Mouse (Mus musculus): ENCODE results near the gene Tmem120a.

Gene Tmem120a

DNA sequence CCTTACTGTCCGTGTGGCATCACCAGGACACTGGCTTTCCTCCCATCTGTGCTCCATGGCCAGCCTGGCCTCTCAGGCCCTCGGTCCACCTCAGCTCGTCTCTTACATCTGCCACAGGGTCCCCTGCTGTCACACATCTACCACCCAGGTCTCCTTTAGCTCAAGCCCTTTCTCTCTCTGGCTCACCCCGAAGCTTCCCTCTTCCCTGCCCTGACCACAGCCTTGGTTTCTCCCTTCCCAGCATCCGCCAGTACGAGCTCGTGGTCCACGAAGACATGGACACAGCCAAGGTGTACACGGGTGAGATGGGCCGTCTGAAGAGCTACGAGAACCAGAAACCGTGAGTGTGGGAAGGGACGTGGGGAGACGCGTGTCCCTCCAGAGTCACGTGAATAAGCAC, 12.9 kb downstream of the Tmem120a start:
- no peak for DNase-seq

GRCm38 (mm10) chr5:135730916-135731315, 13.3 kb downstream of the Tmem120a start:
- DNase-seq: no peak

DNA sequence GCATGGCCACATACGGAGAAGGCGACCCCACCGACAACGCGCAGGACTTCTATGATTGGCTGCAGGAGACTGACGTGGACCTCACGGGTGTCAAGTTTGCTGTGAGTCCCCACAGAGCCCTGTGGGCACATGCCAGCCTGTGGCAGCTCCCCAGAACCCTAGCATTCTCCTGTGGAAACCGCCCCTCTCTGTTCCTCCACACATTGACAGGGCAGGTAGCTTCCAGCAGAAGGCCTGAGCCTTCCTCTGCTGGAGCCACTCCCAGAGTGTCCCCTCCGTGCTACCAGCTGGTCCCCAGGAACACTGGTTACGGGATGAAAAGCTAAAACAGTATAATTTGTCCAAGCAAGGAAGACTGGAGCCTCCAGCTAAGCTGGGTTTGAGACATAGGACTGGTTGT, 14.0 kb downstream of the Tmem120a start:
- no peak for DNase-seq

- DNase-seq: no peak
Observed at GRCm38 (mm10) chr5:135729351-135729750, 14.9 kb downstream of the Tmem120a start.

DNA sequence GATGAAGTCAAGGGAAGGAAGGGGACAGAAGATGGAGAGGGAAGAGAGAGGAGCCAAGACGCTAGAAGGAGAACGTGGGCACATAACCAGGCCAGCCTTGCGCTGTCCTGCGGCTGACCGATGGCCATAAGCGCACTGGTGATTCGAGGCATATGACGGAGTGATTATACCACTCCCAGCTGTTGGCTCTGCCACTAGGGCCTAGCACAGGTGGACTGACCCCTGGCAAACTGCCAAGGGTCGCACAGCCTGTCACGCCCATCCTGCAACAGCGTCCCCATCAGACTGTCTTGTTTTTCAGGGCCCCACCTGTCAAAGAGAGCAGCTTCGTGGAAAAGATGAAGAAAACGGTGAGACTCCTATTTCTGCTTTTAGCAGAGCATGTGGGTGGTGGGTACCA, 15.9 kb downstream of the Tmem120a start:
- no peak for DNase-seq

DNA sequence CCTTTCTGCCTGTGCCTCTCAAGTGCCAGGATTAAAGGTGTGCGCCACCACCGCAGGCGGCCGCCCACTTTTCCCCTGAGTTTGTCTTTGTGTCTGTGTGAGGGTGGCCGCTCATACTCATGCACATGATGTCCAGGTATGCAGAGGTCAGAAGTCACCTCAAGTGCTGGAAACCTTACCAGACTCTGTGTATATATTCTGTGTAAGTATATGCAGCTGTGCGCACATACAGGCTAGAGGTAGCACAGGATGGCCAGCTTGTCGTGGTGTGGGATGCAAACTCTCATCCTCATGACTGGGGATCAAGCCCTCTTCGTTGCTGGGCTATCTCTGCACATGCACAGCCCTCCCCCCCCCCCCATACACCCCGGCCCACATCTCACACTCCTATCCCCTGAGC, 16.4 kb downstream of the Tmem120a start:
- DNase-seq: no peak

DNA sequence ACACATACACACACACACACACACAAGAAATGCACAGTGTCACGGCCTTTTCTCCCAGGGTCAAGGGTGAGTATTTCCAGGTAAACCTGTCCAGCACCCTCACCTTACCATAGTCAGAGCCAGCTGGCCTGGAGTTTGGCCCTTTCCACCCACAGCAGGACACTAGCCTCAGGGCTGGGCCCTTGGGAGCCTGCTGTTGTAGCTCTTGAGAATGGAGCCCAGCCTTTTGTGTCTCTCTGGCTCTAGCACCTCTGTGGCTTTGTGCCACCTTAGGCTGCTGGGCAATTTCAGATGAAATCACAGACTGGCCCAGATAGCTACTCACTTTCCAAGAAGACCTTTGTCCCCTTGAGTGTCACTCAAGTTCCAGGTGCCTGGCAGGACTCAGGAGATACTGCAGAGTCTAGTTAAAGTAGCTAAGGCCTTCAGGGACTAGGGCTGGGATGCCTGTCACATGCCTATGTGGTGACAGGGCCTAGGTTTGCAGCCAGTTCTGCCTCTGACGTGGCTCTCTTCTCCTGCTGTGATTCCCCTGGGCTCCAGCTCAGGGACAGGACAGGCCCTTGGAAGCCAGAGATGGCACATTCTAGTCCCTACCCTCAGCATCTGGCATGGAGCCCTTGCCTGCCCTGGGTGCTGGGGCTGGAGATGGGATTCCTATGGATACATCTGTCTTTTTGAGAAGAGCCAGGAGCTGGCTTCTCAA, 17.5 kb downstream of the Tmem120a start:
- peak; percentile 43 to 71 for DNase-seq

- DNase-seq: no peak
Observed at GRCm38 (mm10) chr5:135725991-135726390, 18.3 kb downstream of the Tmem120a start.

DNA sequence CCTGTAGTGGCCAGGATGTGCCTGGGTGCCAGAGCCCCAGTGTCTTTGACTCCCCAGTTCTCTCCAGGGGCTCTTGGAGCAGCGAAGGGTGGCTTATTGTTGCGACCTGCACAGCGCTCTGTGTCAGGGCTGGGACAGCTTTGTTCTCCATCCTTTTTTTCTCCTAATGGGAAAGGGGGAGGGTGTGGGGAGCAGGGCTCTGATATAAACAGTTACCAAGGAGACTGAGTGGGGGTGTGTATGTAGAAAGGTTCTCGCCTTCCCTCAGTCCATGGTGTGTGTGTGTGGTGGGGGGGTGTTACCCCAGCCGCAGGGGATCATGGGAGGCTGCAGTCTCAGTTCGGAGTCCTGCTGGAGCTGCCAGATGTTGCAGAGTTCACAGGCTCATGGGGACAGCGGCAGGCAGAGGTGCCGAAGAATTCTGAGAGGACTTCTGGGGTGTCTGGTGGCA, 18.8 kb downstream of the Tmem120a start:
- peak in 1 of 2 experiments; percentile 60 for DNase-seq

- no peak for DNase-seq
Observed at GRCm38 (mm10) chr5:135724536-135725322, 19.5 kb downstream of the Tmem120a start.

DNA sequence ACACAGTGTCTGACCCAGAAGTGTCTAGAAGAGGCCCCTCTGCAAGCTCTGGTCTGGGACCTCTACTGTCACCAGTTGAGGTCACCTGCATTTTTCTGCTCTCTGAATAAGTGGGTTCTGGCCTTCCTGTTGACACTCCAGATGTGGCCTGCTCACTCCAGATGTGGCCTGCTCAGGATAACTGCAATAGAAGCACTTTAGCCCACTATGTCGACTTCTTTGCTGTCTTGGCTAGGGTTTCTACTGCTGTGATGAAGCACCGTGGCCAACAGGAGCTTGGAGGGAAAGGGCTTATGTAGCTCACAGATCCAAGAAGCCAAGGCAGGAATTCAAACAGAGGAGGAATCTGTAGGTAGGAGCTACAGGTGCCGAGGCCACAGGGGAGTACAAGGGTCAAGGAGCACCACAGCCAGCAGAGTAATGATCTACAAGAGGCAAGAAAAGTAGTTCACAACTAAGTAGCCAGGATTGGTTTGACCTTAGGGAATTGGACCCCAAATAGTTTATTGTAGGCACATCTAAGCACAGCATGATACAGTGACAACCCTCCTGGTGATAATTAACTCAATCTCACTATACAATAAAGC, 21.0 kb downstream of the Tmem120a start:
- peak in 1 of 2 experiments; percentile 64 for DNase-seq

DNA sequence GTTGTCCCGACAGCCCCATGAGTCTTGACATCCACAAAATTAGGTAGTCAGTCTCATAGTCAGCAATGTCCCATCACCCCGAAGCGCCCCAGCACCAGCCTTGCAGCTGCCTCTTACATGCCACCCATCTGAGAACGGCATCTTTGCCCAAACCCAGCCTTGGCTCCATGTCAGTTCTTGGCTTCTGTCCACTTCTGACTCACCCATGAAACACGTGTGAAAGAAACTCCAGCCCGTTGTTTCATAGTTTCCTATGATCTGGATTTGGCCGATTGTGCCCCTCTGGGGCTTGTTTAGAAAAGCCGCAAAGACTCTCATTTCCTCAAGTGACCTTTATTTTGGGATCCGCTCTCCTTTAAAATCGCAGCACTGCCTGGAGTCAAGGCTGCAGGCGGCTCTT, 22.1 kb downstream of the Tmem120a start:
- DNase-seq: peak in 1 of 2 experiments; percentile 41

GRCm38 (mm10) chr5:135721076-135721475, 23.2 kb downstream of the Tmem120a start:
- no peak for DNase-seq

- DNase-seq: no peak
Observed at GRCm38 (mm10) chr5:135720121-135720520, 24.1 kb downstream of the Tmem120a start.

DNA sequence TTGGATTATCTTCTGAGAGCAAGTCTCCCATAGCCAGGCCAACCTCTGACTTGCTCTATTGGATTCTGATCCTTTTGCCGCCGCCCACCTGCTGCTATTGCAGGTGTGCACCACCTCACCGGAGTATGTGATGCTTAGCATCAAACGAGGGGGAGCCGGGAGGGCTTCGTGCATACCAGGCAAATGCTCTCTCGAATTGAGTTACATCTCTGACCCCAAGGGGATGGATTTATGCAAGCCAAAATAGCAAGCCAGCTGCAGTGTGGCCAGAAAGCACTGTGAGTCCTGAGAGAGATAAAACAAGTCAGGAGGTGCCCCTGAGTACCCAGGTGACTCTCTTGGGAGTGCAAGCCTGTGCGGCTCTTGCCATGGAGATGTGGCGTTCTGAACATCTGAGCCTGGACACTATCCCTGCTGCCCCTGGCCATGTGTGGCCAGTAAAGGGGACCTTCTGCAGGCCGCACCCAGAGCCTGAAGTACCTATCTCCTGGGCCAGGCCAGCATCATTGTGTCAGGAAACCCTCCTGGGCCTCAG, 24.6 kb downstream of the Tmem120a start:
- no peak for DNase-seq

GRCm38 (mm10) chr5:135715624-135716023, 28.6 kb downstream of the Tmem120a start:
- DNase-seq: no peak

DNA sequence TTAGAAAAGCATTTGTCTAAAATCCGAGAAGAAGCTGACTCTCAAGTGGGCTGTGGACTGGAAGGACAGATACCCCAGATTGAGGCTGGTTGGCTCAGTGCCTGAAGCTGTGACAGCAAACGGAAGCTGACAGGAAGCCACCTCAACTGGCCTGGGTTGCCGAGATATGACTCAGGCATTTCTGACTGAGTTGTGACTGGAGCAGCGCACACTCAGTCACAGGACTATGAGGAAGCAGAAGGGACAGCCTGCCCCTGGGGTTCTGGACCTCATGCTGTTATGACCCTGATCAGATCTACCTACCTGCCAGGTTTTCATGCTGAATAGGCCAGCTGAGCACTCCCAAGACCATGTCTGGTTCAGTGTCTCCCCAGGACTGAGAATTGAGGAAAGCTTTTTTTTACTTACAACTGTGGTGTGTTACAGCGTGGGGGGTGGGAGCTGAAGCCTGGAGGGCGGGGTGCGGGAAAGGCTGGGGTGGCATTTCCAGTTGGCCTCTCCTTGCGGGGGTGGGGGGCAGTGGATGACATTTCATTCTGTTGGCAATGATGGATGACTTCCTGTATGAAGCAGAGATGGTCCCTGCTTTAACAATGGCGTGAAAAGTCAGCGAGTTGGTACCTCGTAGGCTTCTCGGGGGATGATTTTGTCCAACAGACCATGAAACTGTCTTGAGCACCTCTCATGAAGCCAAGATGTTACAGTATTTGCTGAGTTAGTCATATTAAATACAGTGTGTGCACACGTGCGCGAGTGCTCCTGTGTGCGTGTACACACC, 30.6 kb downstream of the Tmem120a start:
- peak; percentile 87 for DNase-seq

GRCm38 (mm10) chr5:135712803-135713202, 31.4 kb downstream of the Tmem120a start:
- DNase-seq: no peak

- peak; percentile 73 to 90 for DNase-seq
Observed at GRCm38 (mm10) chr5:135711582-135712355, 32.5 kb downstream of the Tmem120a start.

DNA sequence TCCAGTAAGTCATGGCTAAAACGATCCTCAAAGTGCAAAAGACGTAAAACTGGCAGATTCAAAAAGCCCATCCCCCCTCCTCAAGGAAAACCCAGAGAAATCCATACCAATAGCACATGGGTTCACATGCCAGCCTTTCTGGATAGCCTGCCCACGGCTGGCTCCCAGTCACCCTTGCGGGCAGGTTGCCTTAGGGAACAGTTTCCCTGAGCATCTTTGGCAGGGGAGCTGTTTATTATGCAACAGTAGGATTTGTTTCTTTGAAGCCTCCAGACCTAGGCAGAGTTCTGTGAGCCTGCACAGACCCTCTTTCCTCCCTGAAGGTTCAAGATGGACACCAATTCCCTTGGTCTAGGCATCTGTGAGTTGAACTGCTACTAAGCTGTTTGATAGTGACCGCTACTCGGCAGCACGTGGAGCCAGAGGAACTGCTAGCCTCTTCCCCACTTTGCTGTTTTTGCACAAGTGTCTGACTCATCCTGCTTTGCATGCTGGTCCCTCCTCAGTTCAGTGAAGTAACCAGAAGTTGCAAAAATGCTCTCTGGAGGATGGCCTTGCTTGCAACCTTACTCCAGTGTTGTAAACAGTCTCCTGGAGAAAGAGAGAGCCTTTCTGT, 33.5 kb downstream of the Tmem120a start:
- DNase-seq: no peak

- no peak for DNase-seq
Observed at GRCm38 (mm10) chr5:135709716-135710115, 34.5 kb downstream of the Tmem120a start.

All from kidney, postnatal 25 days (tissue).